Mouse (Mus musculus) brain, embryonic 14.5 days (tissue): ENCODE data around the gene Srrm4.

Experiments used
- CTCF ChIP-seq: fragments of 200-500 bp; IDR thresholded peaks from 2 replicates; pipeline ENCODE4 v1.5.1; 2012; ENCODE audit warnings: inconsistent platforms, mild to moderate bottlenecking, moderate library complexity, borderline replicate concordance; ENCODE audit not compliant: insufficient read depth, insufficient read length; ENCODE audit errors: extremely low read depth
- POLR2A ChIP-seq: fragments of 200-500 bp; IDR thresholded peaks from 2 replicates; pipeline ENCODE4 v1.6.1; 2012; ENCODE audit warnings: mild to moderate bottlenecking, inconsistent platforms, borderline replicate concordance; ENCODE audit not compliant: poor library complexity, insufficient read depth, insufficient read length, severe bottlenecking; ENCODE audit errors: extremely low read depth

DNA sequence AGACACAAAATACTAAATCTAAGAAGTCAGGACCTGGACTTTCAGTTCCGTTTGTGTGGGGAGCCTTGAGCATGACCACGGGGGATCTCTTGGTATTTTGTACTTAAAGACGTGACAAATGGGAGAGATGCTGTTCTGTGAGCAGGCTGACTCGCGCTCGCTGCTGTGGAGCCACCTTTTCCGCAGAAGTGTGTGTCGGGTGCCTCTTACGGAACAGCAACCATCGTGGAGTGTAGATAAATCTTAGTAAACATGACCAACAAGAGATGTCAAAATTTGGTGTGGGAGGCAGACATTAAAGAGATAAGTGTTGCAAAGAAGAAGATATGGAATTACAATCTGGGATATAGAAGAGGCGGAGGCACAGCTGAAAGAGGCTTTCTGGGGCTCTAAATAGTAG lies 69.3 kb downstream of the Srrm4 start:
- TF ChIP-seq POLR2A (no peak), CTCF (no peak)
